Mouse (Mus musculus) neural tube, embryonic 12.5 days (tissue): ENCODE data around the gene Mapk1ip1l. TPM values are rescaled to one million over a fixed set of nuclear protein-coding genes. Genes with fewer than 3 reads are reported as not detected.
"Not testable (repeated sequence)": the region's sequence is repeated elsewhere in the genome, so short reads cannot be mapped to it uniquely, and the experiment has no call there.

Experiments used
- ATAC-seq: fragments of 200-750 bp; cut with Nextera tagmentation; 2 replicates; pipeline ENCODE4 v1.8.0; 2017; ENCODE audit warnings: low read depth, mild to moderate bottlenecking, moderate TSS enrichment, moderate library complexity; ENCODE audit not compliant: low FRiP score
- H3K27ac ChIP-seq: fragments of 300-500 bp; sonication (generic); 2 replicates; pipeline ENCODE4 v1.5.1; 2016
- H3K27me3 ChIP-seq: fragments of 300-500 bp; sonication (generic); replicated peaks from 2 replicates; pipeline ENCODE4 v1.6.1; 2016; ENCODE audit warnings: mild to moderate bottlenecking
- H3K36me3 ChIP-seq: fragments of 300-500 bp; sonication (generic); 2 replicates; pipeline ENCODE4 v1.6.1; 2016; ENCODE audit warnings: mild to moderate bottlenecking
- H3K4me1 ChIP-seq: fragments of 300-500 bp; sonication (generic); 2 replicates; pipeline ENCODE4 v1.6.1; 2016
- H3K4me2 ChIP-seq: fragments of 300-500 bp; sonication (generic); replicated peaks from 2 replicates; pipeline ENCODE4 v1.6.1; 2016; ENCODE audit warnings: mild to moderate bottlenecking
- H3K4me3 ChIP-seq: fragments of 300-500 bp; sonication (generic); 2 replicates; pipeline ENCODE4 v1.5.1; 2016
- H3K9ac ChIP-seq: fragments of 300-500 bp; sonication (generic); 2 replicates; pipeline ENCODE4 v1.6.1; 2016; ENCODE audit warnings: mild to moderate bottlenecking
- H3K9me3 ChIP-seq: fragments of 300-500 bp; sonication (generic); 2 replicates; pipeline ENCODE4 v1.6.1; 2016; ENCODE audit warnings: mild to moderate bottlenecking
- WGBS: fragments of 180-500 bp; shearing (Covaris S2); methylation state at CpG from one replicate; pipeline ENCODE4 v1.1.7; 2016; 5-methylcytosine and 5-hydroxymethylcytosine counted together
- polyA plus RNA-seq: library from polyadenylated mRNA; unstranded; fragments of >200 nt; fragmentation: Nextera tagmentation; extraction: Ambion mirVana; gene quantifications from 2 replicates; pipeline ENCODE4 v1.2.1, GENCODE M21; 2016

Mapk1ip1l gene
- polyA plus RNA-seq, 1 experiment from 2014 or later, result 74.9 TPM

- no peaks in the 10 kb centered on the region for H3K27me3 ChIP-seq
- WGBS, result 90% methylated on average over 3 of the region's 3 CpGs
- H3K4me3 ChIP-seq, result no peak overlapping the region
- peaks cover 4% of the 10 kb centered on the region for H3K4me1 ChIP-seq
- ATAC-seq, result no peak
- no peak overlapping the region for H3K9ac ChIP-seq
- H3K9me3 ChIP-seq, result no peaks in the 10 kb centered on the region
- peaks cover 41% of the 10 kb centered on the region for H3K36me3 ChIP-seq
- no peak overlapping the region for H3K4me2 ChIP-seq
- H3K27ac ChIP-seq, result no peak overlapping the region
Measured at GRCm38 (mm10) chr14:47307669-47308068, 9.6 kb downstream of the Mapk1ip1l start.

GRCm38 (mm10) chr14:47309061-47309460 is 11.0 kb downstream of the Mapk1ip1l start:
- Histone ChIP-seq H3K27me3 (no peaks in the 10 kb centered on the region), H3K36me3 (peaks cover 48% of the 10 kb centered on the region), H3K4me3 (no peak overlapping the region), H3K9me3 (no peaks in the 10 kb centered on the region), H3K9ac (no peak overlapping the region), H3K4me1 (no peaks in the 10 kb centered on the region), H3K4me2 (no peak overlapping the region), H3K27ac (no peak overlapping the region)
- no peak for ATAC-seq
- WGBS, result 96% methylated on average over 1 of the region's 1 CpGs

- H3K4me2 ChIP-seq, result no peak overlapping the region
- peaks cover 57% of the 10 kb centered on the region for H3K36me3 ChIP-seq
- H3K27me3 ChIP-seq, result no peaks in the 10 kb centered on the region
- H3K9ac ChIP-seq, result no peak overlapping the region
- WGBS, result 93% methylated on average over 18 of the region's 18 CpGs
- H3K4me1 ChIP-seq, result no peaks in the 10 kb centered on the region
- no peak for ATAC-seq
- no peak overlapping the region for H3K27ac ChIP-seq
- H3K4me3 ChIP-seq, result no peak overlapping the region
- no peaks in the 10 kb centered on the region for H3K9me3 ChIP-seq
Measured at GRCm38 (mm10) chr14:47310342-47311181, 12.5 kb downstream of the Mapk1ip1l start.

- Histone ChIP-seq H3K4me2 (no peak overlapping the region), H3K9ac (no peak overlapping the region), H3K4me3 (no peak overlapping the region), H3K27ac (no peak overlapping the region), H3K36me3 (peaks cover 44% of the 10 kb centered on the region), H3K4me1 (no peaks in the 10 kb centered on the region), H3K9me3 (no peaks in the 10 kb centered on the region), H3K27me3 (no peaks in the 10 kb centered on the region)
- 97% methylated on average over 5 of the region's 5 CpGs for WGBS
- no peak for ATAC-seq
Measured at GRCm38 (mm10) chr14:47319362-47319761, 21.3 kb downstream of the Mapk1ip1l start.

GRCm38 (mm10) chr14:47321581-47321980 is 23.5 kb downstream of the Mapk1ip1l start:
- not testable (repeated sequence) for H3K4me1 ChIP-seq, H3K27ac ChIP-seq, H3K4me2 ChIP-seq, H3K4me3 ChIP-seq, H3K9ac ChIP-seq, H3K27me3 ChIP-seq, H3K9me3 ChIP-seq, ATAC-seq
- peaks cover 40% of the 10 kb centered on the region for H3K36me3 ChIP-seq
- WGBS, result 95% methylated on average over 8 of the region's 8 CpGs

GRCm38 (mm10) chr14:47325965-47326761 is 28.1 kb downstream of the Mapk1ip1l start:
- WGBS, result 87% methylated on average over 9 of the region's 9 CpGs
- H3K4me2 ChIP-seq, result no peak overlapping the region
- H3K27ac ChIP-seq, result no peak overlapping the region
- peaks cover 19% of the 10 kb centered on the region for H3K36me3 ChIP-seq
- H3K27me3 ChIP-seq, result no peaks in the 10 kb centered on the region
- ATAC-seq, result no peak
- H3K9me3 ChIP-seq, result no peaks in the 10 kb centered on the region
- H3K4me3 ChIP-seq, result no peak overlapping the region
- H3K9ac ChIP-seq, result no peak overlapping the region
- no peaks in the 10 kb centered on the region for H3K4me1 ChIP-seq

- Histone ChIP-seq H3K9me3 (no peaks in the 10 kb centered on the region), H3K4me1 (no peaks in the 10 kb centered on the region), H3K4me2 (no peak overlapping the region), H3K27ac (no peak overlapping the region), H3K36me3 (peaks cover 17% of the 10 kb centered on the region), H3K9ac (no peak overlapping the region), H3K4me3 (no peak overlapping the region), H3K27me3 (no peaks in the 10 kb centered on the region)
- 94% methylated on average over 5 of the region's 5 CpGs for WGBS
- ATAC-seq, result no peak
Measured at GRCm38 (mm10) chr14:47327347-47327746, 29.3 kb downstream of the Mapk1ip1l start.

GRCm38 (mm10) chr14:47331920-47332319 is 33.9 kb downstream of the Mapk1ip1l start:
- 74% methylated on average over 5 of the region's 5 CpGs for whole genome bisulfite sequencing
- no peak overlapping the region for H3K4me2 ChIP-seq
- H3K9me3 ChIP-seq, result no peaks in the 10 kb centered on the region
- H3K4me1 ChIP-seq, result no peaks in the 10 kb centered on the region
- no peak overlapping the region for H3K27ac ChIP-seq
- no peak overlapping the region for H3K9ac ChIP-seq
- no peak for ATAC-seq
- no peaks in the 10 kb centered on the region for H3K36me3 ChIP-seq
- H3K4me3 ChIP-seq, result no peak overlapping the region
- H3K27me3 ChIP-seq, result no peaks in the 10 kb centered on the region

GRCm38 (mm10) chr14:47334819-47335218 is 36.8 kb downstream of the Mapk1ip1l start:
- 80% methylated on average over 4 of the region's 4 CpGs for WGBS
- Histone ChIP-seq H3K27me3 (no peaks in the 10 kb centered on the region), H3K27ac (no peak overlapping the region), H3K4me1 (no peaks in the 10 kb centered on the region), H3K9ac (no peak overlapping the region), H3K4me2 (no peak overlapping the region), H3K36me3 (no peaks in the 10 kb centered on the region), H3K4me3 (no peak overlapping the region), H3K9me3 (no peaks in the 10 kb centered on the region)
- ATAC-seq, result no peak

GRCm38 (mm10) chr14:47335300-47335699 is 37.2 kb downstream of the Mapk1ip1l start:
- ATAC-seq, result no peak
- Histone ChIP-seq H3K27me3 (no peaks in the 10 kb centered on the region), H3K4me2 (no peak overlapping the region), H3K9me3 (no peaks in the 10 kb centered on the region), H3K27ac (no peak overlapping the region), H3K4me3 (no peak overlapping the region), H3K9ac (no peak overlapping the region), H3K4me1 (no peaks in the 10 kb centered on the region), H3K36me3 (no peaks in the 10 kb centered on the region)
- 76% methylated on average over 3 of the region's 3 CpGs for WGBS

- no peaks in the 10 kb centered on the region for H3K27me3 ChIP-seq
- no peaks in the 10 kb centered on the region for H3K36me3 ChIP-seq
- 87% methylated on average over 10 of the region's 10 CpGs for WGBS
- no peak overlapping the region for H3K4me2 ChIP-seq
- H3K4me3 ChIP-seq, result no peak overlapping the region
- no peak overlapping the region for H3K9ac ChIP-seq
- ATAC-seq, result no peak
- H3K4me1 ChIP-seq, result no peaks in the 10 kb centered on the region; the same call in 1 of the 2 replicates
- H3K9me3 ChIP-seq, result no peaks in the 10 kb centered on the region
- H3K27ac ChIP-seq, result no peak overlapping the region
Measured at GRCm38 (mm10) chr14:47340231-47340925, 42.3 kb downstream of the Mapk1ip1l start.

- no peak overlapping the region for H3K9ac ChIP-seq
- no peak overlapping the region for H3K4me3 ChIP-seq
- H3K36me3 ChIP-seq, result no peaks in the 10 kb centered on the region
- H3K27ac ChIP-seq, result no peak overlapping the region
- no peak for ATAC-seq
- no peaks in the 10 kb centered on the region for H3K27me3 ChIP-seq
- H3K4me2 ChIP-seq, result no peak overlapping the region
- WGBS, result 62% methylated on average over 4 of the region's 4 CpGs
- H3K9me3 ChIP-seq, result no peaks in the 10 kb centered on the region
- H3K4me1 ChIP-seq, result no peaks in the 10 kb centered on the region; the same call in 1 of the 2 replicates
Measured at GRCm38 (mm10) chr14:47341811-47342291, 43.8 kb downstream of the Mapk1ip1l start.
